Mouse (Mus musculus) myocyte (in vitro differentiated cells): ENCODE measurements around the gene Fcnb. TPM values are rescaled to one million over a fixed set of nuclear protein-coding genes. Genes with fewer than 3 reads are reported as not detected.

Experiments used
- H3K27me3 ChIP-seq: one replicate; pipeline ENCODE4 v1.6.1; 2011; ENCODE audit not compliant: control insufficient read depth, insufficient read depth, insufficient read length
- H3K36me3 ChIP-seq: one replicate; pipeline ENCODE4 v1.6.1; 2011; ENCODE audit not compliant: control insufficient read depth, insufficient read depth
- H3K4me2 ChIP-seq: one replicate; pipeline ENCODE4 v1.6.1; 2011; ENCODE audit warnings: low read depth, control low read depth
- H3K4me3 ChIP-seq: one replicate; pipeline ENCODE4 v1.5.1; 2011; ENCODE audit warnings: mild to moderate bottlenecking, control low read depth, moderate library complexity
- H3K79me2 ChIP-seq: one replicate; pipeline ENCODE4 v1.6.1; 2011; ENCODE audit not compliant: control insufficient read depth, insufficient read depth
- H3ac ChIP-seq: one replicate; pipeline ENCODE4 v1.6.1; 2011; ENCODE audit not compliant: control insufficient read depth, insufficient read length
- CEBPB ChIP-seq: IDR thresholded peaks from 2 replicates; pipeline ENCODE4 v1.6.1; 2011; ENCODE audit warnings: mild to moderate bottlenecking, moderate library complexity; ENCODE audit not compliant: poor library complexity, insufficient read depth, severe bottlenecking
- E2F4 ChIP-seq: IDR thresholded peaks from one replicate; pipeline ENCODE4 v1.6.1; 2011; ENCODE audit warnings: mild to moderate bottlenecking, control low read depth, moderate library complexity; ENCODE audit not compliant: insufficient read depth
- MAX ChIP-seq: IDR thresholded peaks from one replicate; pipeline ENCODE4 v1.6.1; 2011; ENCODE audit warnings: low read depth, mild to moderate bottlenecking, control low read depth
- MYOD1 ChIP-seq, 3 experiments: IDR thresholded peaks; one replicate each; pipeline ENCODE4 v1.6.1; 2011; ENCODE audit warnings: control low read depth in 2 of 3, low read depth in 2 of 3, mild to moderate bottlenecking in 2 of 3, moderate library complexity in 1 of 3; ENCODE audit not compliant: insufficient read length in 2 of 3, control insufficient read depth in 1 of 3
- MYOG ChIP-seq, 3 experiments: IDR thresholded peaks; one replicate each; pipeline ENCODE4 v1.6.1; 2011; ENCODE audit warnings: control low read depth in 2 of 3, low read depth in 2 of 3, mild to moderate bottlenecking in 2 of 3; ENCODE audit not compliant: insufficient read length in 2 of 3, control insufficient read depth in 1 of 3, insufficient read depth in 1 of 3
- POLR2A ChIP-seq: IDR thresholded peaks from one replicate; pipeline ENCODE4 v1.6.1; 2011; ENCODE audit warnings: low read depth, mild to moderate bottlenecking, control low read depth, moderate library complexity; ENCODE audit not compliant: insufficient read length
- POLR2AphosphoS2 ChIP-seq: IDR thresholded peaks from one replicate; pipeline ENCODE4 v1.6.1; 2011; ENCODE audit warnings: low read depth, control low read depth; ENCODE audit not compliant: insufficient read length
- REST ChIP-seq: IDR thresholded peaks from one replicate; pipeline ENCODE4 v1.6.1; 2011; ENCODE audit warnings: mild to moderate bottlenecking, control low read depth, moderate library complexity; ENCODE audit not compliant: insufficient read depth, insufficient read length
- SRF ChIP-seq: IDR thresholded peaks from one replicate; pipeline ENCODE4 v1.6.1; 2011; ENCODE audit warnings: low read depth; ENCODE audit not compliant: control insufficient read depth, insufficient read length
- TCF12 ChIP-seq: IDR thresholded peaks from one replicate; pipeline ENCODE4 v1.6.1; 2011; ENCODE audit warnings: mild to moderate bottlenecking, control low read depth; ENCODE audit not compliant: poor library complexity, insufficient read depth, severe bottlenecking
- TCF3 ChIP-seq: IDR thresholded peaks from one replicate; pipeline ENCODE4 v1.6.1; 2011; ENCODE audit warnings: low read depth, control low read depth; ENCODE audit not compliant: insufficient read length
- USF1 ChIP-seq: IDR thresholded peaks from one replicate; pipeline ENCODE4 v1.6.1; 2011; ENCODE audit warnings: low read depth, mild to moderate bottlenecking, control low read depth, moderate library complexity
- polyA plus RNA-seq: library from polyadenylated mRNA; unstranded; fragments of >200 nt; fragmentation: generic; extraction: Trizol; gene quantifications from one replicate; pipeline ENCODE4 v1.2.1, GENCODE M21; 2012; ENCODE audit warnings: missing spikeins

The Fcnb gene
- polyA plus RNA-seq, 1 experiment = not detected

- Histone ChIP-seq H3K79me2 (no peaks in the 10 kb centered on the region), H3K4me3 (no peak overlapping the region), H3K4me2 (no peak overlapping the region), H3K27me3 (peaks cover 19% of the 10 kb centered on the region), H3K36me3 (no peaks in the 10 kb centered on the region), H3ac (no peak overlapping the region)
- TF ChIP-seq POLR2AphosphoS2 (no peak), REST (no peak), TCF3 (no peak), SRF (no peak), MYOG (IDR thresholded peaks at IDR 0.05; ENCODE audit: control insufficient read depth in 1 of 3, insufficient read depth in 1 of 3, insufficient read length in 2 of 3, low read depth in 2 of 3) (no peak), TCF12 (no peak), MYOD1 (IDR thresholded peaks at IDR 0.05; ENCODE audit: control insufficient read depth in 1 of 3, insufficient read length in 2 of 3, low read depth in 2 of 3) (no peak), POLR2A (no peak), E2F4 (no peak), MAX (no peak), USF1 (no peak), CEBPB (no peak)
These were observed 36.6 kb upstream of the Fcnb start for GRCm38 (mm10) chr2:28121309-28121708.

- no peak overlapping the region for H3K4me2 ChIP-seq
- H3K36me3 ChIP-seq = no peaks in the 10 kb centered on the region
- peaks cover 28% of the 10 kb centered on the region for H3K27me3 ChIP-seq
- H3K79me2 ChIP-seq = no peaks in the 10 kb centered on the region
- H3K4me3 ChIP-seq = no peak overlapping the region
- TF ChIP-seq TCF3 = no peak
- no peak for TF ChIP-seq POLR2AphosphoS2
- TF ChIP-seq SRF = no peak
- no peak for TF ChIP-seq MAX
- TF ChIP-seq CEBPB = no peak
- no peak for TF ChIP-seq POLR2A
- TF ChIP-seq E2F4 = no peak
- TF ChIP-seq MYOG (IDR thresholded peaks at IDR 0.05; ENCODE audit: control insufficient read depth in 1 of 3, insufficient read depth in 1 of 3, insufficient read length in 2 of 3, low read depth in 2 of 3) = no peak
- no peak for TF ChIP-seq USF1
- H3ac ChIP-seq = no peak overlapping the region
These were observed 35.7 kb upstream of the Fcnb start for GRCm38 (mm10) chr2:28120342-28120741.

- Histone ChIP-seq H3K79me2 (no peaks in the 10 kb centered on the region), H3K27me3 (peaks cover 42% of the 10 kb centered on the region), H3K4me3 (no peak overlapping the region), H3ac (no peak overlapping the region), H3K4me2 (no peak overlapping the region), H3K36me3 (no peaks in the 10 kb centered on the region)
- TF ChIP-seq MYOD1 (IDR thresholded peaks at IDR 0.05; ENCODE audit: control insufficient read depth in 1 of 3, insufficient read length in 2 of 3, low read depth in 2 of 3) (no peak), REST (no peak), TCF12 (no peak), TCF3 (no peak), USF1 (no peak), MAX (no peak), CEBPB (no peak), MYOG (IDR thresholded peaks at IDR 0.05; ENCODE audit: control insufficient read depth in 1 of 3, insufficient read depth in 1 of 3, insufficient read length in 2 of 3, low read depth in 2 of 3) (no peak), SRF (no peak), POLR2A (no peak)
These were observed 33.9 kb upstream of the Fcnb start for GRCm38 (mm10) chr2:28118518-28119116.

- Histone ChIP-seq H3K79me2 (no peaks in the 10 kb centered on the region), H3ac (no peak overlapping the region), H3K4me3 (no peak overlapping the region), H3K27me3 (peaks cover 46% of the 10 kb centered on the region), H3K4me2 (no peak overlapping the region), H3K36me3 (no peaks in the 10 kb centered on the region)
- TF ChIP-seq MYOG (IDR thresholded peaks at IDR 0.05; ENCODE audit: control insufficient read depth in 1 of 3, insufficient read depth in 1 of 3, insufficient read length in 2 of 3, low read depth in 2 of 3) (no peak), E2F4 (no peak), SRF (no peak)
These were observed 33.0 kb upstream of the Fcnb start for GRCm38 (mm10) chr2:28117490-28118308.

GRCm38 (mm10) chr2:28108763-28109162, 24.1 kb upstream of the Fcnb start:
- Histone ChIP-seq H3K79me2 (no peaks in the 10 kb centered on the region), H3K27me3 (peaks cover 37% of the 10 kb centered on the region), H3ac (no peak overlapping the region), H3K4me3 (no peak overlapping the region), H3K36me3 (no peaks in the 10 kb centered on the region), H3K4me2 (no peak overlapping the region)
- TF ChIP-seq TCF3 = no peak
- TF ChIP-seq MYOD1 (IDR thresholded peaks at IDR 0.05; ENCODE audit: control insufficient read depth in 1 of 3, insufficient read length in 2 of 3, low read depth in 2 of 3) = peak in 2 of 3 experiments; percentile 26 to 53
- TF ChIP-seq REST = no peak
- peak in 2 of 3 experiments; percentile 59 for TF ChIP-seq MYOG (IDR thresholded peaks at IDR 0.05; ENCODE audit: control insufficient read depth in 1 of 3, insufficient read depth in 1 of 3, insufficient read length in 2 of 3, low read depth in 2 of 3)
- TF ChIP-seq SRF = no peak
